Mouse (Mus musculus) left cerebral cortex, postnatal 25 days (tissue): ENCODE measurements around the gene Slf2. TPM values are rescaled to one million over a fixed set of nuclear protein-coding genes. Genes with fewer than 3 reads are reported as not detected.

Source experiments
- DNase-seq, 2 experiments: peaks; one replicate each; pipeline ENCODE4 v3.0.0; 2022; ENCODE audit warnings: low spot score in 2 of 2, mixed read lengths in 1 of 2
- intact Hi-C: fragments of 180-260 bp; cut with DNase I; formaldehyde crosslinking; loops from one replicate; pipeline ENCODE4 v1.15.1; 2025
- total RNA-seq, 2 experiments: library from RNA; stranded (reverse); gene quantifications; 2 replicates each; pipeline ENCODE4 v1.2.3; 2021

Gene Slf2
- 10 to 100 TPM; 35.9 to 38.6 TPM for total RNA-seq

GRCm38 (mm10) chr19:44930744-44931453 is at the start of gene Slf2:
Gene Slf2, plus strand, starts transcription at chr19:44931151.
- DNase-seq = peak; percentile 99
- intact Hi-C loops = loop anchor here (5.0 kb wide), 2 partner anchors 101 to 116 kb away; partner anchors contain the start of genes Pdzd7 and Sfxn3

GRCm38 (mm10) chr19:44882552-44883024 is 48.4 kb upstream of the Slf2 start:
- DNase-seq = no peak

GRCm38 (mm10) chr19:44884331-44884730 is 46.6 kb upstream of the Slf2 start:
- intact Hi-C loops = no loop called here
- no peak for DNase-seq

More at GRCm38 (mm10) chr19:44882552-44883024, 48.4 kb upstream of the Slf2 start:
- intact Hi-C loops = no loop called here

- no peak for DNase-seq
- intact Hi-C loops = no loop called here
Measured at GRCm38 (mm10) chr19:44886475-44886874, 44.5 kb upstream of the Slf2 start.

GRCm38 (mm10) chr19:44887679-44888235 is 43.2 kb upstream of the Slf2 start:
- intact Hi-C loops = no loop called here

GRCm38 (mm10) chr19:44889548-44889947 is 41.4 kb upstream of the Slf2 start:
- intact Hi-C loops = no loop called here
- DNase-seq = no peak

More at GRCm38 (mm10) chr19:44887679-44888235, 43.2 kb upstream of the Slf2 start:
- peak; percentile 50 to 51 for DNase-seq

GRCm38 (mm10) chr19:44891446-44891845 is 39.5 kb upstream of the Slf2 start:
- intact Hi-C loops = loop anchor here (5.0 to 10.0 kb wide), 2 partner anchors 134 to 237 kb away; partner anchors contain the start of gene Pax2
- no peak for DNase-seq

GRCm38 (mm10) chr19:44893231-44893871 is 37.6 kb upstream of the Slf2 start:
- no peak for DNase-seq
- intact Hi-C loops = loop anchor here (5.0 to 10.0 kb wide), 2 partner anchors 136 to 239 kb away; partner anchors contain the start of gene Pax2

- DNase-seq = peak; percentile 52 to 74
- intact Hi-C loops = loop anchor here (1.0 to 10.0 kb wide), 2 partner anchors 240 to 313 kb away; no protein-coding TSS in a partner anchor
Measured at GRCm38 (mm10) chr19:44895245-44895644, 35.7 kb upstream of the Slf2 start.

- DNase-seq = no peak
- intact Hi-C loops = loop anchor here (10.0 kb wide), 1 partner anchor 242 kb away; no protein-coding TSS in a partner anchor
Measured at GRCm38 (mm10) chr19:44896450-44896849, 34.5 kb upstream of the Slf2 start.

GRCm38 (mm10) chr19:44897521-44897920 is 33.4 kb upstream of the Slf2 start:
- intact Hi-C loops = loop anchor here (10.0 kb wide), 1 partner anchor 243 kb away; no protein-coding TSS in a partner anchor
- no peak for DNase-seq

GRCm38 (mm10) chr19:44898646-44899045 is 32.3 kb upstream of the Slf2 start:
- intact Hi-C loops = loop anchor here (10.0 kb wide), 1 partner anchor 244 kb away; no protein-coding TSS in a partner anchor
- no peak for DNase-seq

GRCm38 (mm10) chr19:44899104-44899793 is 31.7 kb upstream of the Slf2 start:
- no peak for DNase-seq
- intact Hi-C loops = loop anchor here (10.0 kb wide), 1 partner anchor 244 kb away; no protein-coding TSS in a partner anchor

GRCm38 (mm10) chr19:44899947-44900773 is 30.8 kb upstream of the Slf2 start:
- intact Hi-C loops = loop anchor here (10.0 kb wide), 1 partner anchor 245 kb away; no protein-coding TSS in a partner anchor
- DNase-seq = no peak

- DNase-seq = no peak
- intact Hi-C loops = no loop called here
Measured at GRCm38 (mm10) chr19:44901047-44901446, 29.9 kb upstream of the Slf2 start.

- intact Hi-C loops = no loop called here
- DNase-seq = no peak
Measured at GRCm38 (mm10) chr19:44902324-44902723, 28.6 kb upstream of the Slf2 start.

GRCm38 (mm10) chr19:44903343-44904000 is 27.5 kb upstream of the Slf2 start:
- DNase-seq = no peak
- intact Hi-C loops = no loop called here

GRCm38 (mm10) chr19:44904141-44904720 is 26.7 kb upstream of the Slf2 start:
- intact Hi-C loops = no loop called here
- DNase-seq = no peak
